Mouse (Mus musculus): ENCODE results near the gene Kbtbd6.
"Not testable (repeated sequence)": the region's sequence is repeated elsewhere in the genome, so short reads cannot be mapped to it uniquely, and the experiment has no call there.

The Kbtbd6 gene

GRCm38 (mm10) chr14:79451681-79452590 is at the start of gene Kbtbd6:
Gene Kbtbd6 (plus strand): TSS chr14:79451835.
- DNase-seq (ENCODE audit: low read depth): peak; percentile 89

DNA sequence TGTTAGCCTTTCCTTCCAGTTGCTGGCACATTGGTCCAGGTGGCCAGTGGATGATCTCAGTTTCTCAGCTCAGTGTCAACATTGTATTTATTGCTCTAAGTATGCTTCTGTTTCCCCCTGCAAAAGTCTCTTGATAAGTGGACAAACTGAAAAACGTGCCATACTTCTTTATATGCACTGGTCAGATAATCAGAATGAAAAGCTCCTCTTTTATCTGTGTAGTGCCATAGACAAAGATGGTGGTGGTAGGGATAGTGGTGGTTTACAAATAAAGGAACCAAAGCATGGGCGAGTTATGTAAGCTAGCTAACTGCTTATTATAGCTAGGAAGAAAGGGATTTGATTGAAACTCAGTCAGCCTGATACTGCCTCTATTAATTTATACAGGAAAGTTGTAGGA is 44.0 kb upstream of the Kbtbd6 start:
- no peak for DNase-seq (ENCODE audit: low read depth)

DNA sequence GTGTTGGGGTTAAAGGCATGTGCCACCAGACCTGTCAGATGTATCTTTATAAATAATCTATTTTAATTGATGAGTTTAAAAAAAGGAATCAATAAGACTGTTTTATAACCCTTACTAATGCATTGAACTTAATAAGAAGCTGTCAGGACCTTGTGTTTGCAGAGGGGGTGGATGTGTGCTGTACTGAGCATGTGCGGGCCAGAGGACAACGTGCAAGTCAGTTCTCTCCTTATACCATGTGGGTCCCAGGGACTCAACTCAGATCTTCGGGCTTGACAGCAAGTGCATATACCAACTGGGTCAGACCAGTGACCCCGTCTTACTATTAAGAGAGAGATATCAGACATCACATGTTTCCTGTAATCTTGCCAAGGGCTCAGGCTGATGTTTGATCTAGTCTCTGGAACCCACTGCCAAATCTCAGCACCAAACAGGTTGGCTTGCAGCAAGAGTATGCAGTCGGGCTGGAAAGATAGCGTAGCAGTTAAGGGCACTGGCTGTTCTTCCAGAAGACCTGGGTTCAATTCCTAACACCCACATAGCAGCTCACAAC is 42.3 kb upstream of the Kbtbd6 start:
- no peak for DNase-seq (ENCODE audit: low read depth)

DNA sequence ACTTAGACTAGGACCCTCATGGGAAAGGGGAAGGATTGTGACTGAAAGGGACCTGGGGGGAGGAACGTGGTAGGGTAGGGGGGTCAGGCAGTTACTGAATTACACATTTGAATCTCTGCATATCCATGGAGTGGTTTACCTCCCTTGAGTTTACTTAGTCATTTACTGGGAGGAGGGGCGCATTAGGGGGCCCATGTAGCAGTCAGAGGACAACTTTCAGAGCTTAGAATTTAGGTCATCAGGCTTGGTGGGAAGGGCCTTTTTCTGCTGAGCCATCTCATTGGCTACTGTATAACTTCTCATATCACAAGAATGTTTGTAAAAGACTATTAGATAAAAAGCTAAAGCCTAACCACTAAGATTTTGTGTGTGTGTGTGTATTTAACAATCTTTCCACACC is 41.0 kb upstream of the Kbtbd6 start:
- DNase-seq (ENCODE audit: low read depth): no peak

GRCm38 (mm10) chr14:79413121-79413520 is 38.5 kb upstream of the Kbtbd6 start:
- no peak for DNase-seq (ENCODE audit: low read depth)

DNA sequence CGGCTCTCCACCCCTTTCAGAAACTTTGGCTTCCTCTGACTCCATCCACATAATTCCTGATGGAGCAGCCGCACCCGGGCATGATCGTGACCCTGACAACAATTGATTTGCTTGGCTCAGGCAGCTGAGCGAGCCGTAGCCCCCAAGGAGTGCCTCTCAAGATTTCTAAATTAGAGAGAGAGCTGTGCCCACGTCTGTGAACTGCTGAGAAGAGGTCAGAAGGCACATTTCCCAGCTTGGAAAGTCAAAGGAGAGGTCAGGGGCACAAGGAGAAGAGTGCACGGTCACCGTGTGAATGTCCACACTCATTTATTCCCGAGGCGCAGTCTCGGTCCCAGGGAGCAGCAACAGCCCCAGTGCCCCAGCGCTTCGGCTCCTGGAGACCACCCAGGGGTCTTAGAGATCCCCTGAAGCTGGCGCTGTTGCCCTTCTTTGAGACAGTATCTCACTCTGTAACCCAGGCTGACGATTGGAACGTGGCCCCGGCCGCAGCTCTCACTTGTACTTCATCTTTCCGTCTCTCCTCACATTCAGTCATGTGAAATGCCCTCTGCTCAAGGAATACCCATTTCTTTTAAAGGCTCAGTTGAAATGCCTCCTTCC is 31.5 kb upstream of the Kbtbd6 start:
- no peak for DNase-seq (ENCODE audit: low read depth)

DNA sequence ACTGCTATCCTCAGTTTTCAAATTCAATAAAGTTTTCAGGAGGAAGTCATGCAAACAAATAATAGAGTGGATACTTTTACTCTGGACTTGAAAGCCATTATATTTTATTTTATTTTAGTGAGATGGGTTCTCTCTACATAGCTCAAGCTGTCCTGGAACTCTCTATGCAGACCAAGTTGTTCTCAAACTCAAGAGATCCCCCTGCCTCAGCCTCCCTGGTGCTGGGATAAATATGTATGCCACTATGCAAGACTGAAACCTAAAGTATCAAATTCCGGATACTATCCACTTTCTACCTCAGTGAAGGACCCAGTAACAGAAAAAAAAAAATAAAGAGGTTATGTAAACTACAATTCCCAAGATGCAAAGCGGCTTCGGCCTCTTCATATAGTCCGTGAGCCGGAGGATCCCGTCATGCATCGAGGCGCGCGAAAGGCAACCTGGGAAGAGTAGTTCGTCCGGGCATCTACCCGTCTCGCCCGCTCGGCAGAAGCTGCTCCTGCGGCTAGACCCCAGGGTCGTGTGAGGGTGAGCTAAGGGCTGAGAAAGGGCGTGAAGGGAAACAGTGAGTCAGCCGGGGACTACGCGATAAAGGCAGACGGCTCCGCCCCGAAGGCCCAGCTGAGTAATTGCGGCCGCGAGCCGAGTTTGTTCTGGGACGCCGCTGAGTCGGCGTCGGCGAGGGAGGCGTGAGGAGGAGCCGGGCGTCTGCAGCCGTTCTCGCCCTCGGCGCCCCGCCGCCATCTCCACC is 25.5 kb upstream of the Kbtbd6 start, which contains the start of gene Kbtbd7:
Kbtbd7 (plus strand) TSS at position 533 of the 751 bp plus-strand sequence.
- peak; percentile 96 for DNase-seq (ENCODE audit: low read depth)

- not testable (repeated sequence) for DNase-seq (ENCODE audit: low read depth)
Observed at GRCm38 (mm10) chr14:79426730-79427365, 24.8 kb upstream of the Kbtbd6 start.

DNA sequence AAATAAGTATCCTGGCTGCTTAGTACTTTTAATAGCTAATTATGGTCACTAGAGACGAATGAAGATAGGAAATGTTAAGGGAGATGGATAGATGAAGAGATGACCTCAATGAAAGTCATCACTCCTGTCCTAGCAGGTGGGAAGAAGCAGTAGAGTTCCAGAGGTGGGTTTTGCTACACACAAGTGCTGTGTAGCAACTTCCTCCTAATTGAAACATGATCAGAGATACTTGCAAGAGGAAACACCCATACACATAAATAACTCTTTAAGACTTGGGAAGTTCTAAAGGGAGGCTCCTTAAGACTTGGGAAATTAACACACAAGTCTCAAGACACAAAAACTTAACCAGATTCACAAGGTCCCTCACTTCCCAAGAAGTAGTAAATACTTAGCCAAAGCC is 17.6 kb upstream of the Kbtbd6 start:
- DNase-seq (ENCODE audit: low read depth): no peak

DNA sequence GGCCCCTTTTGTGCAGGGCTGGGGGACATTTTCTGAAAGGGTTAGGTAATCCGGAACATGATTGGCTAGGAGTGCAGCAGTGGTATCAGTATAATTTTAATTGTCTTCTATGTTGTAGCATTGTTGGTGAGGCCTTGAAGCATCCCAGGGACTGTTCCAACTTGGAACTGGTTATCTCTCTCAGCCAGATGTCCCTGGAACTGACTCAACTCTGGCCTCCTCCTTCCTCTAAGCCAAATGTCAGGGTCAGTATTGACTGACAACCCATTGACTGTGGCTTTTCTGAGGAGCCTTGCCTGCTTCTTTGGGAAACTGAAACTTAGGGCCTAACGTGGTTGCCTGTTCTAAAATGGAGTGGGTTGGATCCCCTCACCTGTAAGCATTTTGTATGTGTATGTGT is 11.0 kb upstream of the Kbtbd6 start:
- no peak for DNase-seq (ENCODE audit: low read depth)

DNA sequence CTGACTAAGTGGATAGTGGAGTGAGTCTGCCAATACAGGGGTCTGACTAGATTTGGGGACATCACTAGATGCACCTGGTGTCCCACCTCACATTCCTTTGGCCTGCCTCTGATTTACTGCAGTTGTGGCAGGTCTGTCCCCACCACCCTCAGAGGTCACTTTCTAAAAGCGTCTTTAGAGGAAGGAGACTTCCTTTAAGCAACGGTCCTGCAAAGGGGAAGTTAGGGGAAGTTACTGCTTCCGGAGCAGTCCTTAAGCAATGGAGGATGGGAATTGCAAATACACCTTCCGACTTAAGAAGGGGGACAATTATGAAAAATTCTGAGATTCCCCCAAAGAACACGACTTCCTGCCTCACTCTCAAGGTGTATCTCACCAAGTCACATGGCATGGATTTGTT is 10.2 kb upstream of the Kbtbd6 start:
- no peak for DNase-seq (ENCODE audit: low read depth)

DNA sequence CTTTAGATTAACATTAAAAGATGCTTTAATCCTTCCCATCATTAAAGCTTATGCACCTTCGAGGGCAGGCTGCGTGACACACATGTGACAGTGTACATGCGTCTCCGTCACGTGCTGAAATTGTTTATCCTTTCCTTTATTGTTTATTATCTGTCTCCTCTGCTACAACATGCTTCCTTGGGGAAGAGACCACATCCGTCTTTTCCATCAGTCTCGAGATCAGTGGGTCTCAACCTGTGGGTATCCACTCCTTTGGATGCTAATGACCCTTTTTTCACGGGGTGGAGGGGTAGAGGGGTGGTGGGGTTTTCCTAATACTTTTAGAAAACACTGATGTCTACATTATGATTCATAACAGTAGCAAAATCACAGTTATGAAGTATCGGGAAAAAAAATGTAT is 7.0 kb upstream of the Kbtbd6 start:
- DNase-seq (ENCODE audit: low read depth): no peak

DNA sequence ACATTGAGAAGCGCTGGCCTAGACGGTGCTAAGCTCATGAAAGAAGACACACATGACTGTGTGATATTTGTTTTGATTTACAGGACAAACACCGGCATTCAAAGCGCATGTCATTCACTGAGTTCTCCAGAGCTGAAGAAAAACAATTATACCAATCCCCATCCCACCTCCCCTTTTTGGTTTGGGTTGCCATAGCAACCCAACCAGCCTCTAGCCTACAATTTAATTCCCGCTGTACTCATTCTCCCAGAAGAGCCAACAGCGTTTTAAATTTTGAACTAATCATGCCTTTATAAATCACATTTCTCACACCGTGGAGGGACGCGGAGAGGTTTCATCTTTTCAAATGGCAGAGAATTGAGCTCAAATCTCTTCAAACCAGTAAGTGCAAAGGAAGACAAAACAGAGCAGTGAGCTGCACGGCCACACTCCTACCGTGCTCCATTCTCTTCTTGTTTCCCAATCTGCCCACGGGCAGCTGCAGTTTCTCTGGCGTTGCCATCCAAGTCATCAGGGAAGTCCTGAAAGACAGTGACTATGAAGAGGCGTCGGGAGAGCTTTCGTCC is 6.5 kb upstream of the Kbtbd6 start:
- DNase-seq (ENCODE audit: low read depth): no peak

GRCm38 (mm10) chr14:79452591-79452934 is 928 bp downstream of the Kbtbd6 start:
- not testable (repeated sequence) for DNase-seq (ENCODE audit: low read depth)

GRCm38 (mm10) chr14:79460401-79460800 is 8.8 kb downstream of the Kbtbd6 start:
- no peak for DNase-seq (ENCODE audit: low read depth)

- DNase-seq (ENCODE audit: low read depth): no peak
Observed at GRCm38 (mm10) chr14:79460988-79461387, 9.4 kb downstream of the Kbtbd6 start.

- no peak for DNase-seq (ENCODE audit: low read depth)
Observed at GRCm38 (mm10) chr14:79465623-79466022, 14.0 kb downstream of the Kbtbd6 start.

DNA sequence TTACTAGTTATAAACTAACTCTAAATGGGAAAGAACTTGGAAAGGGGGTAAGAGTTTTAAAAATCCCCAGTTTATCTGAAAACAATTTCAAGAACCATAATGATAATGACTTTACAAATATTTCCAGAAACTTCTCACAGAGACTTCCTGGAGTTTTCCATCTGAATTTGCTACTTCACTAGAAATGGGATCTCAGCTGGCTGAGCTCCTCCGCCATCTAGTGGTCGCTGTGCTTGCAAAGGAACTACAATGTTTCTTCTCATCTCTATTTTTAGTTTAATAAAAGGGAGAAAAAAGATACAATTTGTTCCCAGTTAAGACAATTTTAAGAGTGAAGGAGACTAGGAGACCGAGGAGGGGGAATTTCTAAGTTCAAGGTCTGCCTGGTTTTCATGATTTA is 16.0 kb downstream of the Kbtbd6 start:
- DNase-seq (ENCODE audit: low read depth): peak; percentile 53

DNA sequence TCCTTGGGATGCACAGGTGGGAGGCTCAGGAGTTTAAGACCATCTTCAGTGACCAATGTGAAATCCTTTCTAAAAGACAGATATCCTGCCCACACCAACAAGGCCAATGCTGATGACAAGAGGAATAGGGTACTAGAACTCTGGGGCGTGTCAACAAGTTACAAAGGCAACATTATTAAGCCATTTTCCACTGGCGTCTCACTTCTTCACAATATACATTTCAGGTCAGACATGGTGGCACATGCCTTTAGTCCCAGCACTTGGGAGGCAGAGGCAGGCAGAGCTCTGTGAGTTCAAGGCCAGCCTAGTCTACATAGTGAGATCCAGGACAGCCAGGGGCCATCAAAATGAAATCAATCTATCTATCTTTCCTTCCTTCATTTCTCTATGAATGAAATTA is 21.7 kb downstream of the Kbtbd6 start:
- no peak for DNase-seq (ENCODE audit: low read depth)

DNA sequence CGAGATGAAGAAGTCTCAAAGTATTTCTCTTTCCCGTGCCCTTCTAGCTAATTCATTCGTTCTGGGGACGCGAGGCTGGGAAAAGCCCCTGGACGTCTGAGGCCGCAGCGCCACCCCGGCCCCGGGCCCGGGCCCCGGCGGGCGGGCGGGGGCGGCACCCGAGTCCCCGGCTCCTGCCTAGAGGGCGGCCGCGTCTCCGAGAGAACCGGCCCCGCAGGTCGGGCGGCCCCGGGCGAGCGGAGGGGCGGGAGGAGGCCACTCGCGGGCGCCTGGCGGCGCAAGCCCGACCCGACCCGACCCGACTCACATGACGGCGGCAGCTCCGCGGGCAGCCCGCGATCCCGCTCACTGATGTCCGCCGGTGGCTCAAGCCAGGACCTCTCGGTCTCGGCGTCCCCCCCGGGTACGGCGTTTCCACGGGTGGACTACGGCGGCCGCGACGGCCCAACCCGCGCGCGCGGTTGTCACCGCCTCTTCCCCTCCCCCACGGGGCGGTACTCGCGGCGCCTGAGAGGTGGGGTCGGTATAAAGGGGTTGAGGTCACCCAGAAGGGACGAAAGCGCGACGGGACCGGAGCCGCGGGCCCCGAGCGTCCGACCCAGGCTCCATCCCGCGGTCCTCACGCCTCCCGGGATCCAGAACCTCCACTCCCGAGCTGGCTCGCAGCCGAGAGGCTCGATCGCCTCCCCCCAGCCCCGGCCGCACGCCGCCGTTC is 29.1 kb downstream of the Kbtbd6 start, which contains the start of gene Elf1:
Elf1 (plus strand) TSS at position 571 of the 715 bp plus-strand sequence.
- DNase-seq (ENCODE audit: low read depth): peak; percentile 91

Data from naive thymus-derived CD4-positive, alpha-beta T cell, adult 2 months (primary cell).